Mouse (Mus musculus) neutrophil, adult 5-6 weeks (primary cell): ENCODE results near the gene Rassf6. TPM values are rescaled to one million over a fixed set of nuclear protein-coding genes. Genes with fewer than 3 reads are reported as not detected.

Source experiments
- ATAC-seq: fragments of 151-379, 151-347 bp; 2 replicates; pipeline ENCODE4 v1.8.0; 2017; ENCODE audit warnings: mild to moderate bottlenecking, moderate TSS enrichment; ENCODE audit not compliant: insufficient number of reproducible peaks, poor library complexity, low FRiP score, severe bottlenecking; ENCODE audit errors: extremely low read depth
- total RNA-seq: library from RNA; stranded (forward); fragments of 200-1000 nt; gene quantifications from 2 replicates; pipeline ENCODE4 v1.2.3, GENCODE M21; 2017

The Rassf6 gene
- total RNA-seq, result 4.8 and 5.5 TPM in 2 replicates

- peak; percentile 67 for ATAC-seq
These were observed at the start of gene Rassf6 for GRCm38 (mm10) chr5:90640286-90641217. TSS of gene Rassf6 (minus strand) at chr5:90640657.

DNA sequence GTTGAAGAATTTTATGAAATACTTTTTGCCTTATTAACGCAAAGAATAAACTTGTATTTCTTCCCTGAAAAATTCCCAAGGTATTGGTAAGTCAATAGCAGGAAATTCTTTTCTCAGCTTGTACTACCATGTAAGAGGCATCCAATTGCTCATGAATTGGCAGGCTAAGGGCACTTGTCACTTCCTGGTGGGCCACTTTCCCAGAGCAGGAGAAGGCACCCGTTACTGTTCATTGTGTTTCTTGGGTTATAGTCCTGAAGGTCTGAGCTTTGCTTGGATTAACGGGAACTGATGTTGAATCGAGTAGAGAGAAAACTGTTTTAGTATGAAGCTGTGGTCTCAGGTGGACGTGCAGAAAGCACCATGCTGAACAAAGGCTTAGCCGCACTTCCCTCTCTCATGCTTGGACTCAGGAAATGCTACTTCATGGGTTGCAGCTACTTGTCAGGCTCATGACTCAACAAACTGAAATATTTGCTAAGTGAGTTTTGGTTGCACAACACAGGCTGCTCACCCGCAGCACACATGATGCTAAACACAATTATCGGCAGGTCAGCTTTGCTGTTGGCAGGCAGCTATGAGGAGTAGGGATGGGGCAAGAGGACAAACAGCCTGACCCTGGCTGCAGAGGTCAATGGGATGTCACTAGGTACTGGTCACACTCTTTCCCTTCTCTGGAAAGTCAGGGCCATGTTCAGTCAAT is 49.1 kb upstream of the Rassf6 start:
- peak; percentile 96 for ATAC-seq

GRCm38 (mm10) chr5:90687913-90688312 is 47.5 kb upstream of the Rassf6 start:
- ATAC-seq, result no peak

DNA sequence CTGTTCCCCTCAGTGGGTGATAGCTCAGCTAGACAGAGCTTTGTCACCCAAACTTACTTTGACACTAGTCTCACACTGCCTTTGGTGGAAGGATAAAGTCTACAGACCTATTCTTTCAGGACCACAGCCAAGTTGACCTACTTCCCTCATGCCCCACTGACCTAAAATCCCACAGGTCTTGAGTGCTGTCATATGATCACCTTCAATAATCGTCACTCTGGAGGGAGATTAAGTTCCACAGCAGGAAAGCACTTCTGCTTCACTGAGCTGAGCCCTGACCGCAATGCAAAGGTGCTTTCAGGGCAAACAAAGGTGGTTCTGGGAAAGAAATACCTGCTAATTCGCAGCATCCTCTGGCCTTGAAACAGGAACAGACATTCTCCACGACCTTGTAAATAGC is 44.5 kb upstream of the Rassf6 start:
- ATAC-seq, result no peak

DNA sequence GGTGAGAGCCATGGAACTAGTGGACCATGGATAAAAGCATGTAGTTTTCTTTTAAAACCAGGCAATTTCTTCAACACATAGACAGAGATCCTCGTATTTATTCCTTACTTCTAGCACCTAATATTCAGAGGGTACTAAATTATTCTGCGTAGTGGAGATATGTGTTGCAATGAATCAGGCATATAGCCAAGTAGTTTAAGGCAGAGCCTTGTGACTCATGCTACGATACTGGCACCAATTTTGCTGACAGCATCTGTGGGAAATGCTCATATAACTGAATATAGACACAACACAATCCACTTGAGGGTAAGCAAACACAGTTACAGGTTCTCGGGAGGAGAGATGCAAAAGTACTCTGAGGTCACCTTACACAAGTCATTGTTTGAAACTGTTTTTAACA is 41.4 kb upstream of the Rassf6 start:
- ATAC-seq, result no peak

DNA sequence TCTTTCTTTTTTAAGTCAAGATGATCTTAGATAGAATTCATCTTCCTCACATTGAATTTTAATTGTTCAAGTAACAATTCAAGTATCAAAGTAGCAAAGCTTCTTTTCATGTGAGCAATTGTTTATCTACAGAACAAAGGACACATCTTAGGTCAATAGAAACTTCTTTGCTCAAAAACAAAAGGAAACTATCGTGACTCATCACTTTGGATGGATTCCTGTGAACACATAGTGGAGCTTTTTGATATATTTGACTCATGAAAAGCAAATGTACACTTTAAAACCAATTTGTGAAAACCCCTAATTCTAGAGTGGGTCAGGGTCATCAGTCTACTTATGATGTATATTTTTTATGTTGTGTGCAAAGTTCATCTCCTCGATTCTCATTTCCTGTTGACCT is 37.1 kb upstream of the Rassf6 start:
- ATAC-seq, result no peak

DNA sequence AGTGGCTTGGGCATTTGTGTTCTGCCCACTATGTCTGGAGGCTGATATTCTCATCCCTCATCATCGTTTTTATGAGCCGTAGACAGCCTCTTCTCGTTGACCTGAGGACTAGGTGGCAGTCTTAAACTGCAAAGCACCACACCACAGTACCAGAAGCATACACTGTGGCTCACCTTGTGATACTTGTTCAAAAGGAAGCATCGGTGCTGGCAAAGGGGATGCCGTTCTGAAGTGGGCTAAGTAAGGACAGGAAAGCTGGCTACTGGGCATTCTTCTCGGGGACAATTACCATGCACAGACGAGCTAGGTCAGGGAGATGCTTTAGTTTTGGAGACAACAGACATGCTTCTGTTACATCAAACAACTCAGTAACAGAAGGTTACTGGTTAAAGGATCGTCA is 21.4 kb upstream of the Rassf6 start:
- peak; percentile 3; the same call in 1 of the 2 replicates for ATAC-seq

DNA sequence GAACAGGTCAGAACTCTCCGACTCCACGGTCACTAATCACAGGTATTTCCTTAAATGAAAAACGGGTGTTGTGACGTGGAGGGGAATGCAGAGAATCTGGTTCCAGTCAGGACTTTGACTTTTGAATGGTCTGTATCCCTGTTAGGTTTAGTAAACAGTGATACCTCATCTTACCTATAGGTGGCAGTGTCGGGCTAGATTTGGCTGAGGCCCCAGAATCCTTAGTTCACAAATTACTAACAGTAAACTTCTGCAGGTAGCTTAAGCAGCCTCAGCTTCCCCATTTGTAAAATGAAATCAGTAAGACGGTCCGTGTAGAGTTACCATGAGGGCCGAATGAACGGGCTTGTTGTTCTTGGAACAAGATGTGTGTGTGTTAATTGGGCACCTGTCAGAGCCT is 21.0 kb upstream of the Rassf6 start:
- peak; percentile 95 for ATAC-seq

- ATAC-seq, result no peak
These were observed 20.0 kb upstream of the Rassf6 start for GRCm38 (mm10) chr5:90660411-90660810.

DNA sequence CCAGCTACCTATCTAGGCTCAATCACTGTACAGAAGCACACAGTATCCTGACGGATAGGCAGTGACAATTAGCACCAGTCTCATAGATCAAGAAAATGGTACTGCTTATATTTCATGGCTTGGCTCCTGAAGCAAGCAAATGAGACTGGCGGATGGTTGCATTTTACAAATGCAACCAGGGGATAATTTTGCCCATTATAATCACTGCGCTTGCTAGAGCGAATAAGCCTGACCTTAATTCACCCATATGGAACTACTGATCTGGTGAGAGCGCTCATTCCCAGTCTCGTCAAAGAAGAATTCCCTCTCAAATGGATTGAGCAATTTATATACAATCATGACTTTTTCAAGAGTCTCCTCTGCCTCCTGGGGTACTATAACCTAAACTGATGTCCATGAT is 16.2 kb upstream of the Rassf6 start:
- no peak for ATAC-seq

DNA sequence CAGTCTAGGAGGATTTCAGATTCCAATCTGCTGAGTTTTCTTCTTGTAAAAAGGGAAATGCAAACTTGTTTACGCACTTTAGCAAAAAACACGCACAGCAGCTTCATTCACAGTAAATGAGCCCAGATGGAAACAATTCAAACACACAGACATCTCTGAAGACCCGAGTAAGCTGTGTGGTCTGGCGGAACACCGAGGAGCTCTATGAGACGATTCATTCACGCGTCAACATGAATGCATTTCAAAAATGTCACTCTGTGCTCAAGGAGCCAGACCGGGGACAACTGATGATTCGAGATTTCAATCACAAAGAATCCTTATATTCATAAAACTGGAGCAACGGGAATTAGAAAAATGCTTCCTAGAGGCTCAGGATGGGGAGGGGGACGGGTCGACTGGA is 15.4 kb upstream of the Rassf6 start:
- ATAC-seq, result no peak

DNA sequence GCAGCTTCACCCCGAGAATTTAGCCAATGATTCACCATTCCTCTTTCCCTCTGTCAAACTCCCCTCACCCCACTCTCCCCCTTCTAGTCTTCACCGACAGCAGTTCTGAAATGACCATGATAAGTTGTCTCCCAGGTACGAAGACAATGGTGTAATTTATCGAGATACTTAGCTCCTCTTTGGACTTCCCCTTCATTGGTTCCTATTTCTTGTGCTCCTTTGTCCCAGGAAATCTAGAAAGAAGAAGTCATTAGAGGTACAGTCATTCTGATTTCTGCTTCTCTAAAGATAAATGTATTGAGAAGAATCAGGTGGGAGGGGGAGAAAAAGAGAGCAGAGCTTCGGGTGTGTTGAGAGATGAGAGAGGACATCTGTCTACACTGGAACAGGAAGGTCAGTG is 14.3 kb upstream of the Rassf6 start:
- no peak for ATAC-seq

- ATAC-seq, result peak; percentile 84
These were observed 12.3 kb upstream of the Rassf6 start for GRCm38 (mm10) chr5:90652724-90653123.

DNA sequence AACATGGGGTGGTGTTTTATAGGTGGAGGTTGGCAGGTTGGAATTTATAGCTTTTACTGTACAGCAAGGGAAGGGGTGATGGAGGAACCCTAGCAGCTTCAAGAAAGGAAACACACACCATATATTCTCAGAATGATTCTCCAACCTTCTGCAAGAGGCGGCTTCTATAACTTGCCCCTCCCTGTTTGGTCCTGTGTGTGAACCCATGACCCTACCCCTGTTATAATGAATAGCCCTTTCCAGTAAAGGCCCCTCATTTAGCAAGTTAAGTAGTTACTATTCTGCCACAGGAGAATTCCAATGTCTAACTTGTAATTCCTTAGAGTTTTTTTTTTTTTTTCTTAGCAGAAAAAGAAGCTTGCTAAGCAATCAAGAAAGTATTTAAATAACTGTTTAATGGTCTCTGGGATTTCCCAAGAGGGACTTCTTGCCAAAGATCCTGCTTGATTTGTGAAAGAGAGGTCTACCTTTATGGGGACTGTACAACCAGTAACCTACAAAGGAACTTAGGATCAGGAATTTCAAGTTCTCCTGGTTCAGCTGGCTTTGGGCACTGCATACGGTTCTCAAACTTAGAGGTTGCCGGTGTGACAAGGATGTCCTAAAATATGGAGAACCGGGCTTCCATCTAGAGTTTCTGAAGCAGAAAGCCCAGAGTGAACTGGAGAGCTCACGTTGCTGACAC is 10.2 kb upstream of the Rassf6 start:
- no peak for ATAC-seq

DNA sequence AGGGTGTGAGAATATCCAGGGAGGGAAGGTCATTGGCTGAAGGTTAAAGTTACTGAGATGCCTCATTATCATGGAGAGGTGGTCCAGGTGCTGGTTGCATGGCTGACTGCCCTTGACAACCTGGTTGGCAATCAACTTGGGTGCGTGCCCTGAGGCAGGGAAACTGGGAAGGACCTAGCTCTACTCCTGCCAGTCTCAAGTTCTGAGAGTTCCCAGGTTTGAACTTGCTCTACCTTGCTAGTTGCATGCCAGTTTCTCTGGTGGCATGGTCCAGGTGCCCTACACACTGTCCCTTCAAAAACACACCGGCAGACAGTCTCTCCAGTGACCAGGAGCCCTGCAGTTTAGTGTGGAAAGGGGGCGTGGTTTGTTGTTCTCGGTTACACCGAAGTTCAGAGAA is 7.0 kb upstream of the Rassf6 start:
- no peak for ATAC-seq

DNA sequence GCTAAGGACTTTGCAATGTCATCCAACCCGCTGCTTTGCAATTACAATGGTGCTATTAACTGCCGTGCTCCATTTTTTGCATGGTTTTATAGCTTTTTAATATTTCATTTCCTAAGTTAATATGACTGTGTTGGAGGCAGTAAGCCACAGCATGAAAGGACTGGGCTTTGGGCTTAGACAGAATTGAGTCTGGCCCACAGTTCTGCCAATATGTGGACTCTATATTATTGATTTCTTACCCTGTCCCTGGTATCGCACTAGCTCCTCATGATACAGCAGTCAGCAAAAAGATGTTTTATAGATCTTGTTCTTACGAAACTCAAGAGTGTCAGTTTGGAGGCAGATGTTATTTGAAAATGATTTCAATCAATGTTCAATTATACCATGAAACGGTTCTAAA is 5.9 kb upstream of the Rassf6 start:
- no peak for ATAC-seq

DNA sequence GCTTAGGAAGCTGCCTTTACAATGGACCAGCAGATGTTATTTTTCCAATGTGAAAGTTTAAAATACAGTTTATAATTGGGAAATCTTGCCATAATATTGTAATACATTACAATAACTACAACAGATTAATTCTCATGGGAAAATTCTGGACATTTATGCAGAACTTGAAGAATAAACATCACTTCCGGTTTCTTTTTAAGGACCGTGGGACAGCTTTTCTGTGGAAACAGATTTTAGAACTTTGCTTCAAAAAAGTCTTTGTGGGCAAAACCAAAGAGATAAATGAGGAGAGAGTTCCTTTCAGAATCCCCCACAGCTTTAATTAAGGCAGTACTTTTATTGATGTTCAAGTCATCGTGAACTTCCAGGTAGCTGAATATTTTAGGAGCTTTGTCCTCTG is 5.1 kb upstream of the Rassf6 start:
- ATAC-seq, result no peak

- ATAC-seq, result no peak
These were observed 757 bp upstream of the Rassf6 start for GRCm38 (mm10) chr5:90641218-90641610.

DNA sequence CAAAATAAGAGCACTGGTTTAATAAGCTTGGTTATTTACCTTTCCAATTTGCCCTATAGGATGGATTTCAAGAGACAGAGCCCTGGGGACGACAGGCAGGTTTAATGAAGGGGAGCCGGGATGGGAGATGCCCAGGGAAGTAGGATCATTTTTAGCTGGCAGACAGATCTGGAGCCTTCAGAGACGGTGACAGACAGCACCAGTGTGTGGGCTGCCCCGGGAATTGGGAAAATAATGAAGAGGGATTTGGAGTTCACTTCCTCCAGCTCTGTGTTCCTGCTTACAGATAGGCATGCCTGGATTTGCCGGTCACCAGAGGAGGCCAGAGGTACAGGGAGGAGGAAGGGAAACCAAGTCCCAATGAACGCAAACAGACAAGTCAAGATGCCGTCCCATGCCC is 5.6 kb downstream of the Rassf6 start:
- ATAC-seq, result no peak

GRCm38 (mm10) chr5:90628530-90628929 is 11.9 kb downstream of the Rassf6 start:
- ATAC-seq, result no peak
